Mouse (Mus musculus): ENCODE results near the gene Rab11fip3.

- TF ChIP-seq CTCF (IDR thresholded peaks at IDR 0.05; ENCODE audit: control insufficient read depth, insufficient read depth, low read length) (no peak), POLR2A (IDR thresholded peaks at IDR 0.05; ENCODE audit: borderline replicate concordance, control insufficient read depth, low read depth, low read length) (no peak)
Observed at GRCm38 (mm10) chr17:25984556-25985305, 84.6 kb downstream of the Rab11fip3 start.
